Mouse (Mus musculus): ENCODE results near the gene Arhgap42. TPM values are rescaled to one million over a fixed set of nuclear protein-coding genes. Genes with fewer than 3 reads are reported as not detected.

The Arhgap42 gene
- polyA plus RNA-seq, 1 experiment from 2014 or later: 23.4 TPM

DNA sequence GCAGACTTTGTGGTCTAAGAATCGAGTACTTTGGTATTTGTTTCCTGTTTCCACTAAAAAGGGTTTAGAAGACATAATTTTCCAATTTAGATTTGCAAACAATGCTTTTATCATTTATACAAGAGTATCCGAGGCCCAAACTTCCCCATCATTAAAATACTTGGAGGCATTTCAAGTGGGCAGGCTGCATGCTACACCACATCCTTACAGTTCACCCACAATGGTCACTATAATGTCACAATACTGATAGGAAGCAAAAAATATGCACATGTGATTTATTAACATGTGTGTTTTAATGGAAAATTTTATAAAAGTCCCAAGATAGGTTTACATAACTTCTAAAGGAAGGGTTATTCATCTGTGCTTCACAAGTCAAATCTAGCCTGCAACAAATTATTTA lies 242.4 kb downstream of the Arhgap42 start:
- no peak overlapping the region for H3K4me3 ChIP-seq (ENCODE audit: low read depth, low read length)
- no peak for ATAC-seq
- H3K4me1 ChIP-seq (replicated peaks; ENCODE audit: control insufficient read depth, insufficient read depth, low read length): no peaks in the 10 kb centered on the region
- H3K9ac ChIP-seq (ENCODE audit: low read depth, low read length): no peak overlapping the region
- H3K4me2 ChIP-seq (replicated peaks; ENCODE audit: low read depth): no peak overlapping the region
- WGBS: 66% methylated on average over 2 of the region's 2 CpGs
- no peak for TF ChIP-seq CTCF (IDR thresholded peaks at IDR 0.05; ENCODE audit: low read depth)
- H3K36me3 ChIP-seq (ENCODE audit: control insufficient read depth, insufficient read depth): peaks cover 7% of the 10 kb centered on the region; the same call in 1 of the 2 replicates
- no peaks in the 10 kb centered on the region for H3K9me3 ChIP-seq (ENCODE audit: control insufficient read depth)
- H3K27ac ChIP-seq (ENCODE audit: low read depth, low read length): no peak overlapping the region
- H3K27me3 ChIP-seq (replicated peaks; ENCODE audit: control insufficient read depth, insufficient read depth, low read length): no peaks in the 10 kb centered on the region

DNA sequence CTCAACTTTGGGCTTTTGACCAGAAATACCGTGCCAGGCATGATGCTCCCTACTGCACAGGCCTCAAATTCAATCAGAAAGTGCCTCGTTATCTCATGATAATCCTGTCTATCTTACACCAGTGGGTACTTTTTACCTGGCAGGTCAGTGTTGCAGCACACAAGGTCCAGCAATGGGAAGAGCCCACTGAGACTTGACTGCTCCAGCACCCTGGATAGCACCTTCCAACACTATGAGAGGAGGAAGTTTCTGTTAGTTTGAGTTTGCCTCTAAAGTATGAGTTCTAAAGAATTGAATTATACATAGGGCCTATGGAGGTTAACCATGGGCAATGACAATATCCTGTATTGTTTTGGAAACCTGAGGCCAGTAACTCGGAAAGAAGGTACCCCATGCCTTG lies 256.6 kb downstream of the Arhgap42 start:
- Histone ChIP-seq H3K4me3 (ENCODE audit: low read depth, low read length) (no peak overlapping the region), H3K27me3 (replicated peaks; ENCODE audit: control insufficient read depth, insufficient read depth, low read length) (no peaks in the 10 kb centered on the region), H3K9me3 (ENCODE audit: control insufficient read depth) (no peaks in the 10 kb centered on the region), H3K4me1 (replicated peaks; ENCODE audit: control insufficient read depth, insufficient read depth, low read length) (no peaks in the 10 kb centered on the region), H3K27ac (ENCODE audit: low read depth, low read length) (no peak overlapping the region), H3K4me2 (replicated peaks; ENCODE audit: low read depth) (no peak overlapping the region), H3K9ac (ENCODE audit: low read depth, low read length) (no peak overlapping the region), H3K36me3 (ENCODE audit: control insufficient read depth, insufficient read depth) (no peaks in the 10 kb centered on the region)
- TF ChIP-seq CTCF (IDR thresholded peaks at IDR 0.05; ENCODE audit: low read depth): no peak
- 69% methylated on average over 3 of the region's 3 CpGs for WGBS
- ATAC-seq: no peak

DNA sequence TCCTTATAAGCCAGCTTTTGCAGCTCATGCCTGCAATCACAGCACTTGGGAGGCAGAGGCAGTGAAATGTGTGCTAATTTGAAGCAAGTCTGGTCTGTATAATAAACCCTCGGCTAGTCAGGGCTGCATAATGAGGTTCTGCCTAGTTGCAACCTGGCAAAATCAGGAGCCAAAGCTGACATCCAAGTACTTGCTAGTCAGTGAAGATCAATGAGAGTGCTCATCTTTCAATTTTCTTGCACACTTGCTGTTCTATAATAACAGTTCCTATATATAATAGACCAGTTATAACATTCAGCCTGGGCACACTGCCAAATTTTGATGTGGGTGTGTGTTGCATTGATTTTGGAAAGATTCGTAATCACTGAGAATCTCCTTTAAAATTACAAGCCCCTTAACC lies 261.1 kb downstream of the Arhgap42 start:
- ATAC-seq: no peak

DNA sequence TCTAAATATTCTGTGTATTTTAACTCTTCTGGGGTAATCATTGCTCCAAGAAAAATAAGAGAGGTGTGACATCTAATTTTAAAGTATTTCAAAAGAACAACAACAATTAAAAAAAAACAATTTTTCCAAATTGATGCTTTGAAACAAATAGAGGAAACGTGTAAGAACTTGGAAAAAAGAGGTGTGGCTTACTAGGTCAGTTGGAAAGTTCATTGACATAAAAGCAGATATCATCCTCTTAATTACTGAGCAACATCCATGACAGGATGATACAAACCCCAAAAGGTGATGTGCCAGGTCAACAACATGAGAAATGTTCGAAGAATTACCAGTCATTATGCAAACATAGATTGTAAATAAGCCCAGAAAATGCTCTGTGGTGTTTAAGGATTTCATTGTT lies 267.4 kb downstream of the Arhgap42 start, which contains the start of gene Gm16485:
Gm16485 (plus strand) TSS at position 301 of the 400 bp plus-strand sequence.
- no peaks in the 10 kb centered on the region for H3K9me3 ChIP-seq (ENCODE audit: control insufficient read depth)
- no peaks in the 10 kb centered on the region for H3K36me3 ChIP-seq (ENCODE audit: control insufficient read depth, insufficient read depth)
- no peaks in the 10 kb centered on the region for H3K27me3 ChIP-seq (replicated peaks; ENCODE audit: control insufficient read depth, insufficient read depth, low read length)
- H3K27ac ChIP-seq (ENCODE audit: low read depth, low read length): no peak within 1 kb of the TSS
- 60% methylated on average over 2 of the region's 2 CpGs for WGBS
- H3K4me2 ChIP-seq (replicated peaks; ENCODE audit: low read depth): no peak within 1 kb of the TSS
- no peak for TF ChIP-seq CTCF (IDR thresholded peaks at IDR 0.05; ENCODE audit: low read depth)
- H3K9ac ChIP-seq (ENCODE audit: low read depth, low read length): no peak within 1 kb of the TSS
- no peaks in the 10 kb centered on the region for H3K4me1 ChIP-seq (replicated peaks; ENCODE audit: control insufficient read depth, insufficient read depth, low read length)
- no peak within 1 kb of the TSS for H3K4me3 ChIP-seq (ENCODE audit: low read depth, low read length)
- no peak for ATAC-seq

More for the DNA sequence above, 261.1 kb downstream of the Arhgap42 start:
- H3K9me3 ChIP-seq (ENCODE audit: control insufficient read depth): no peaks in the 10 kb centered on the region
- H3K27ac ChIP-seq (ENCODE audit: low read depth, low read length): no peak overlapping the region
- no peaks in the 10 kb centered on the region for H3K36me3 ChIP-seq (ENCODE audit: control insufficient read depth, insufficient read depth)
- no peak for TF ChIP-seq CTCF (IDR thresholded peaks at IDR 0.05; ENCODE audit: low read depth)
- H3K4me2 ChIP-seq (replicated peaks; ENCODE audit: low read depth): no peak overlapping the region
- H3K4me1 ChIP-seq (replicated peaks; ENCODE audit: control insufficient read depth, insufficient read depth, low read length): no peaks in the 10 kb centered on the region
- no peaks in the 10 kb centered on the region for H3K27me3 ChIP-seq (replicated peaks; ENCODE audit: control insufficient read depth, insufficient read depth, low read length)
- WGBS: 67% methylated on average over 2 of the region's 2 CpGs
- no peak overlapping the region for H3K9ac ChIP-seq (ENCODE audit: low read depth, low read length)
- no peak overlapping the region for H3K4me3 ChIP-seq (ENCODE audit: low read depth, low read length)

DNA sequence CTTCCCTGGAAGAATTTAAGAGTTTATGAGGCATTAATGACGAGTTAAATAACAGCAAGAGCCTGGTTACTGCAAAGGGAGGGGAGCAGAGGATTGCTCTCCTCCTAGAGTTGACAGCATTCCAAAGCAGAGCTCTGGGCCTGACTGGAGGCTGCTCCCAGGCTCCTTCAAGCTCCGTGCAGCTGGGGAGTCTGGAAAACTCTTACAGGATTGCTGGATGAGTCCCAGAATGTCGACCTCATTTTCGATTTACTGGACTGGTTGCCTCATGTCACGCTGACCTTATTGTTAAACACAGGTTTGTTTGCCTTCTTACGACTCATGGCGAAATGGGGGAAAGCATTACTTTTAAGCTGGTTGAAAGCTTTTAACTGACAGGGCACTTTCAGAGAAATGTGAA lies 268.7 kb downstream of the Arhgap42 start:
- TF ChIP-seq CTCF (IDR thresholded peaks at IDR 0.05; ENCODE audit: low read depth): no peak
- Histone ChIP-seq H3K9me3 (ENCODE audit: control insufficient read depth) (no peaks in the 10 kb centered on the region), H3K9ac (ENCODE audit: low read depth, low read length) (no peak overlapping the region), H3K4me1 (replicated peaks; ENCODE audit: control insufficient read depth, insufficient read depth, low read length) (no peaks in the 10 kb centered on the region), H3K4me2 (replicated peaks; ENCODE audit: low read depth) (no peak overlapping the region), H3K27me3 (replicated peaks; ENCODE audit: control insufficient read depth, insufficient read depth, low read length) (no peaks in the 10 kb centered on the region), H3K27ac (ENCODE audit: low read depth, low read length) (no peak overlapping the region), H3K4me3 (ENCODE audit: low read depth, low read length) (no peak overlapping the region), H3K36me3 (ENCODE audit: control insufficient read depth, insufficient read depth) (no peaks in the 10 kb centered on the region)
- 35% methylated on average over 7 of the region's 7 CpGs for WGBS
- no peak for ATAC-seq

DNA sequence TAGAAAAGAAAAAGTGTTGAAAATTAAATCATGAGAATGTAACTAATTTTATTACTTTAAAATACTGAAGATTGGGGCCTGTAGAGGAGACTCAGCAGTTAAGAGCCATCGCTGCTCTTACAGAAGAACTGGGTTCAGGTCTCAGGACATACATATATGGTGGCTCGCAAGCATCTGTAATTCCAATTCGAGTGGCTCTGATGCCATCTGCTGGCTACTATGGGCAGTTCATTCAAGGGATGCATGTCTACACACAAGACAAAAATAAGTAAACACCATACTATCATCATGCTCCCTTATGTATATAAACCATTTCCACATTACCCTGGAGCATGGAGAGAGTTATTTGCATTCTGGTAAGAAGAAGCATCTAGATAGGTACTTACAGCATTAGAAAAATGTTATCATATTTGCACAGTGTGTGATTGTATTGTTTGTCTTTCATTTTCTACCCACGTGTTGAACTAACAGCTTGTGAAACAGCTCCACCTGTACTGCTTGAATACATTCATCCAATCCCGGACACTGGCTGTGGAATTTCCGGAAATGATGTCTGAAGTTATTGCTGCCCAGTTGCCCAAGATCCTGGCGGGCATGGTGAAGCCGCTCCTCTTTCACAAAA lies 274.3 kb downstream of the Arhgap42 start:
- ATAC-seq: no peak
- Histone ChIP-seq H3K9me3 (ENCODE audit: control insufficient read depth) (no peaks in the 10 kb centered on the region), H3K4me2 (replicated peaks; ENCODE audit: low read depth) (no peak overlapping the region), H3K4me1 (replicated peaks; ENCODE audit: control insufficient read depth, insufficient read depth, low read length) (no peaks in the 10 kb centered on the region), H3K9ac (ENCODE audit: low read depth, low read length) (no peak overlapping the region), H3K27ac (ENCODE audit: low read depth, low read length) (no peak overlapping the region), H3K27me3 (replicated peaks; ENCODE audit: control insufficient read depth, insufficient read depth, low read length) (no peaks in the 10 kb centered on the region), H3K36me3 (ENCODE audit: control insufficient read depth, insufficient read depth) (no peaks in the 10 kb centered on the region), H3K4me3 (ENCODE audit: low read depth, low read length) (no peak overlapping the region)
- TF ChIP-seq CTCF (IDR thresholded peaks at IDR 0.05; ENCODE audit: low read depth): peak; percentile 77
- 56% methylated on average over 8 of the region's 8 CpGs for WGBS

DNA sequence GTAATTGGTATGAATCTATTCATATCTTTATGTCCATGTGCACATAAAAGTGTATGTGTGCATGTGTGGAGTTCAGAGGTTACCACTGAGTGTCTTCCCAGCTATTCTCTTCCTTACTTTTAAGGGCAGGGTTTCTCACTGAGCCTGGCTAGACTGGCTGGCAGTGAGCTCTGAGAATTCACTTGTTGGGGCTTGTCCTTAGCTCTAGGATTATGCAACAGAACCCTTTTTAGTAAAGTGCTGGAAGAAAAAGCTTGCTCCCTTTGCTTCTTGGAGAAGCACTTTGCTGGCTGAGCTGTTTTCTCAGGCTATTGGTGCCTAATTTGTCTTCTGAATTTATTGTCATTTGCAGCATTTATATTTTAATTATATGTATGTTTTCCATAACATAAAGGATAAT lies 285.6 kb downstream of the Arhgap42 start:
- Histone ChIP-seq H3K27me3 (replicated peaks; ENCODE audit: control insufficient read depth, insufficient read depth, low read length) (no peaks in the 10 kb centered on the region), H3K4me3 (ENCODE audit: low read depth, low read length) (no peak overlapping the region), H3K9me3 (ENCODE audit: control insufficient read depth) (no peaks in the 10 kb centered on the region), H3K27ac (ENCODE audit: low read depth, low read length) (no peak overlapping the region), H3K36me3 (ENCODE audit: control insufficient read depth, insufficient read depth) (no peaks in the 10 kb centered on the region), H3K4me2 (replicated peaks; ENCODE audit: low read depth) (no peak overlapping the region), H3K9ac (ENCODE audit: low read depth, low read length) (no peak overlapping the region), H3K4me1 (replicated peaks; ENCODE audit: control insufficient read depth, insufficient read depth, low read length) (no peaks in the 10 kb centered on the region)
- no peak for ATAC-seq
- TF ChIP-seq CTCF (IDR thresholded peaks at IDR 0.05; ENCODE audit: low read depth): no peak

All from intestine, postnatal 0 days (tissue).